Mouse (Mus musculus) hindlimb bud, embryonic 11.5 days (tissue): Measurements from ENCODE around the gene Pygm.

Experiments
- DNase-seq: peaks from one replicate; pipeline ENCODE4 v3.0.0-alpha.2; 2012; ENCODE audit warnings: low read depth, low spot score; ENCODE audit errors: extremely low spot score

The Pygm gene

GRCm38 (mm10) chr19:6383470-6383869, 729 bp upstream of the Pygm start:
- DNase-seq: no peak

GRCm38 (mm10) chr19:6384954-6385353, 755 bp downstream of the Pygm start:
- no peak for DNase-seq

- DNase-seq: no peak
Measured at GRCm38 (mm10) chr19:6385419-6385818, 1.2 kb downstream of the Pygm start.

GRCm38 (mm10) chr19:6385821-6386220, 1.6 kb downstream of the Pygm start:
- DNase-seq: no peak

- no peak for DNase-seq
Measured at GRCm38 (mm10) chr19:6386234-6386633, 2.0 kb downstream of the Pygm start.

- DNase-seq: no peak
Measured at GRCm38 (mm10) chr19:6388006-6388405, 3.8 kb downstream of the Pygm start.

- DNase-seq: no peak
Measured at GRCm38 (mm10) chr19:6389803-6390202, 5.6 kb downstream of the Pygm start.

GRCm38 (mm10) chr19:6390251-6390650, 6.1 kb downstream of the Pygm start:
- DNase-seq: no peak

GRCm38 (mm10) chr19:6392743-6393393, 8.7 kb downstream of the Pygm start:
- no peak for DNase-seq

GRCm38 (mm10) chr19:6393637-6394036, 9.4 kb downstream of the Pygm start:
- DNase-seq: no peak

GRCm38 (mm10) chr19:6396237-6396636, 12.0 kb downstream of the Pygm start:
- DNase-seq: no peak

GRCm38 (mm10) chr19:6397582-6398249, 13.5 kb downstream of the Pygm start:
- DNase-seq: no peak

GRCm38 (mm10) chr19:6398447-6399284, 14.5 kb downstream of the Pygm start:
- no peak for DNase-seq

GRCm38 (mm10) chr19:6399285-6400095, 15.3 kb downstream of the Pygm start, which contains the start of gene Rasgrp2:
Gene Rasgrp2 (plus strand): TSS chr19:6399340.
- no peak for DNase-seq

GRCm38 (mm10) chr19:6400096-6401086, 16.2 kb downstream of the Pygm start:
- DNase-seq: no peak

- no peak for DNase-seq
Measured at GRCm38 (mm10) chr19:6401131-6401815, 17.1 kb downstream of the Pygm start.

GRCm38 (mm10) chr19:6401951-6402350, 17.8 kb downstream of the Pygm start:
- DNase-seq: no peak

- DNase-seq: no peak
Measured at GRCm38 (mm10) chr19:6403869-6404268, 19.7 kb downstream of the Pygm start.

- no peak for DNase-seq
Measured at GRCm38 (mm10) chr19:6405433-6405832, 21.2 kb downstream of the Pygm start.
